Comparison of ENCODE assay signal across 11 mouse cellular contexts in the genomic region with DNA sequence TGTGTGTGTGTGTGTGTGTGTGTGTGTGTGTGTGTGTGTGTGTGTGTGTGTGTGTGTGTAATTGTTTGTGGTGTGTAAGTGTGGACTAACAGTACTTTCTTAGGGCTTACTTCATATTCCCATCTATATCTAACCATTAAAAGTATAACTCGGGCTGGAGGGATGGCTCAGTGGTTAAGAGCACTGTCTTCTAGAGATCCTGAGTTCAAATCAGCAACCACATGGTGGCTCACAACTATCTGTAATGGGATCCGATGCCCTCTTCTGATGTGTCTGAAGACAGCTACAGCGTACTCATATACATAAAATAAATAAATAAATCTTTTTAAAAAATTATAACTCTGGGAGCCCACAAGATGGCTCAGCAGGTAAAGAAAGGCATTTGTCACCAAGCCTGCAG. TPM values are rescaled to one million over a fixed set of nuclear protein-coding genes. Genes with fewer than 3 reads are reported as not detected.
DNase-seq lines count a peak whose midpoint lies in the region; ATAC-seq and TF ChIP-seq lines count a peak whose summit lies in the region.
"Not testable (repeated sequence)": the region's sequence is repeated elsewhere in the genome, so short reads cannot be mapped to it uniquely, and the experiment has no call there.
"Had no signal": no experiment of that assay in that cellular context is flagged by ENCODE, and none has a peak within 500 bp of the region (broad histone marks: within the 10 kb centered on the region; RNA-seq: fewer than 3 reads in every experiment).

No protein-coding gene starts in this region.

- H3K4me3 ChIP-seq in embryonic facial prominence, embryonic 15.5 days (replicated peaks), result 0 out of 2 replicates have a peak overlapping the region, but pooled peaks have one; percentile 96
- not testable (repeated sequence) for H3K4me3 ChIP-seq in forebrain, postnatal 0 days (ENCODE audit: low read depth, low read length); limb, embryonic 13.5 days
- H3K4me3 ChIP-seq in hindbrain, embryonic 15.5 days, result 0 out of 2 replicates have a peak overlapping the region, but pooled peaks have one; percentile 67
- H3K4me3 ChIP-seq in midbrain, embryonic 10.5 days, result peak overlapping the region; percentile 100

- ATAC-seq in embryonic facial prominence, embryonic 15.5 days (ENCODE audit: insufficient number of reproducible peaks, low FRiP score, low TSS enrichment, low read depth); hindbrain, embryonic 15.5 days (ENCODE audit: low FRiP score, low read depth); limb, embryonic 13.5 days (ENCODE audit: low FRiP score, low read depth): not testable (repeated sequence)
- peak; percentile 2; the same call in 1 of the 2 replicates for ATAC-seq in forebrain, postnatal 0 days

- not testable (repeated sequence) for H3K9ac ChIP-seq in embryonic facial prominence, embryonic 15.5 days; forebrain, postnatal 0 days; hindbrain, embryonic 15.5 days; limb, embryonic 13.5 days

- TF ChIP-seq CTCF in forebrain, postnatal 0 days (IDR thresholded peaks at IDR 0.05; ENCODE audit: low read depth), result not testable (repeated sequence)

- not testable (repeated sequence) for H3K36me3 ChIP-seq in embryonic facial prominence, embryonic 15.5 days; forebrain, postnatal 0 days (ENCODE audit: insufficient read depth); hindbrain, embryonic 15.5 days
- H3K36me3 ChIP-seq in limb, embryonic 13.5 days, result peaks cover 13% of the 10 kb centered on the region; the same call in 1 of the 2 replicates
- peaks cover 27% of the 10 kb centered on the region for H3K36me3 ChIP-seq in midbrain, embryonic 10.5 days

- not testable (repeated sequence) for H3K27ac ChIP-seq in embryonic facial prominence, embryonic 15.5 days (replicated peaks); forebrain, postnatal 0 days (ENCODE audit: low read depth, low read length); hindbrain, embryonic 15.5 days (replicated peaks); limb, embryonic 13.5 days
- peak overlapping the region; percentile 93; the same call in 1 of the 2 replicates for H3K27ac ChIP-seq in midbrain, embryonic 10.5 days (replicated peaks)

- 79% methylated on average over 3 of the region's 3 CpGs for WGBS in embryonic facial prominence, embryonic 15.5 days
- WGBS in forebrain, postnatal 0 days, result 78% methylated on average over 3 of the region's 3 CpGs
- 72% methylated on average over 3 of the region's 3 CpGs for WGBS in hindbrain, embryonic 15.5 days
- 82% methylated on average over 3 of the region's 3 CpGs for WGBS in limb, embryonic 13.5 days
- WGBS in midbrain, embryonic 10.5 days, result 84% methylated on average over 3 of the region's 3 CpGs

- H3K27me3 ChIP-seq in embryonic facial prominence, embryonic 15.5 days; forebrain, postnatal 0 days (ENCODE audit: insufficient read depth, low read length); hindbrain, embryonic 15.5 days; limb, embryonic 13.5 days; midbrain, embryonic 10.5 days (ENCODE audit: low read depth, poor library complexity, severe bottlenecking): not testable (repeated sequence)

- not testable (repeated sequence) for H3K9me3 ChIP-seq in embryonic facial prominence, embryonic 15.5 days (replicated peaks); forebrain, postnatal 0 days (ENCODE audit: low read length); hindbrain, embryonic 15.5 days; limb, embryonic 13.5 days; midbrain, embryonic 10.5 days (replicated peaks)

- H3K4me2 ChIP-seq in embryonic facial prominence, embryonic 15.5 days (replicated peaks), result peak overlapping the region; percentile 64; the same call in 1 of the 2 replicates
- H3K4me2 ChIP-seq in forebrain, postnatal 0 days (ENCODE audit: low read depth), result peak overlapping the region; percentile 75; the same call in 1 of the 2 replicates
- H3K4me2 ChIP-seq in hindbrain, embryonic 15.5 days, result peak overlapping the region; percentile 92
- peak overlapping the region; percentile 90; the same call in 1 of the 2 replicates for H3K4me2 ChIP-seq in limb, embryonic 13.5 days (replicated peaks)

- peak; percentile 13 for DNase-seq in adipocyte (ENCODE audit: low spot score)
- DNase-seq in forebrain, postnatal 0 days; midbrain, embryonic 10.5 days (ENCODE audit: low spot score): not testable (repeated sequence)
- peak; percentile 61 for DNase-seq in naive thymus-derived CD4-positive, alpha-beta T cell, adult 2 months (ENCODE audit: low read depth)

- peaks cover 35% of the 10 kb centered on the region for H3K4me1 ChIP-seq in embryonic facial prominence, embryonic 15.5 days
- peaks cover 20% of the 10 kb centered on the region for H3K4me1 ChIP-seq in forebrain, postnatal 0 days (ENCODE audit: insufficient read depth)
- H3K4me1 ChIP-seq in hindbrain, embryonic 15.5 days (replicated peaks), result peaks cover 35% of the 10 kb centered on the region
- H3K4me1 ChIP-seq in limb, embryonic 13.5 days, result peaks cover 32% of the 10 kb centered on the region
- peaks cover 27% of the 10 kb centered on the region for H3K4me1 ChIP-seq in midbrain, embryonic 10.5 days

RNA-seq across cellular contexts. Expression of gene Eif4ebp2, which starts 0.7 kb away (rescaled TPM):
- polyA plus RNA-seq in embryonic facial prominence, embryonic 15.5 days (2015; fragmentation: Nextera tagmentation; extraction: Ambion mirVana), result 66.0 and 66.9 TPM in 2 replicates
- total RNA-seq in forebrain, postnatal 0 days (2014; rRNA removed), result 14.6 and 18.6 TPM in 2 replicates
- polyA plus RNA-seq in forebrain, postnatal 0 days (2015; fragmentation: Nextera tagmentation; extraction: Ambion mirVana), result 42.3 and 49.1 TPM in 2 replicates
- 55.7 and 56.2 TPM in 2 replicates for polyA plus RNA-seq in hindbrain, embryonic 15.5 days (2015; fragmentation: Nextera tagmentation; extraction: Ambion mirVana)
- 70.6 and 72.2 TPM in 2 replicates for polyA plus RNA-seq in limb, embryonic 13.5 days (2015; fragmentation: Nextera tagmentation; extraction: Ambion mirVana)
- 85.4 and 89.4 TPM in 2 replicates for polyA plus RNA-seq in midbrain, embryonic 10.5 days (2016; fragmentation: Nextera tagmentation; extraction: Ambion mirVana)

RNA-seq across cellular contexts. Expression of gene Lrrc20, which starts 22.4 kb away (rescaled TPM):
- 10.0 and 10.5 TPM in 2 replicates for polyA plus RNA-seq in embryonic facial prominence, embryonic 15.5 days (2015; fragmentation: Nextera tagmentation; extraction: Ambion mirVana)
- 16.8 and 19.5 TPM in 2 replicates for total RNA-seq in forebrain, postnatal 0 days (2014; rRNA removed)
- polyA plus RNA-seq in forebrain, postnatal 0 days (2015; fragmentation: Nextera tagmentation; extraction: Ambion mirVana), result 15.9 and 16.0 TPM in 2 replicates
- polyA plus RNA-seq in hindbrain, embryonic 15.5 days (2015; fragmentation: Nextera tagmentation; extraction: Ambion mirVana), result 15.6 and 17.8 TPM in 2 replicates
- polyA plus RNA-seq in limb, embryonic 13.5 days (2015; fragmentation: Nextera tagmentation; extraction: Ambion mirVana), result 11.5 and 11.7 TPM in 2 replicates
- polyA plus RNA-seq in midbrain, embryonic 10.5 days (2016; fragmentation: Nextera tagmentation; extraction: Ambion mirVana), result 10.1 and 12.1 TPM in 2 replicates

RNA-seq across cellular contexts. Expression of gene Nodal, which starts 35.4 kb away (rescaled TPM):
- polyA plus RNA-seq in embryonic facial prominence, embryonic 15.5 days (2015; fragmentation: Nextera tagmentation; extraction: Ambion mirVana), result 0.08 and 0.20 TPM in 2 replicates
- 0.54 TPM in 1 of 2 replicates, not detected in the other for total RNA-seq in forebrain, postnatal 0 days (2014; rRNA removed)
- 0.13 and 0.16 TPM in 2 replicates for polyA plus RNA-seq in forebrain, postnatal 0 days (2015; fragmentation: Nextera tagmentation; extraction: Ambion mirVana)
- 0.30 and 0.34 TPM in 2 replicates for polyA plus RNA-seq in hindbrain, embryonic 15.5 days (2015; fragmentation: Nextera tagmentation; extraction: Ambion mirVana)
- polyA plus RNA-seq in limb, embryonic 13.5 days (2015; fragmentation: Nextera tagmentation; extraction: Ambion mirVana), result 0.19 and 0.20 TPM in 2 replicates
- 0.25 and 0.26 TPM in 2 replicates for polyA plus RNA-seq in midbrain, embryonic 10.5 days (2016; fragmentation: Nextera tagmentation; extraction: Ambion mirVana)
- total RNA-seq: adrenal gland, adult 18-20 months; layer of hippocampus, postnatal 14 days; monocyte, adult 5-6 weeks had no signal
- polyA plus RNA-seq: heart, embryonic 11.5 days had no signal
